Mouse (Mus musculus) adrenal gland, postnatal 4 days (tissue): Measurements from ENCODE around the gene Mvb12b. TPM values are rescaled to one million over a fixed set of nuclear protein-coding genes. Genes with fewer than 3 reads are reported as not detected.

Experiments
- DNase-seq, 2 experiments: peaks; one replicate each; pipeline ENCODE4 v3.0.0; 2021 to 2022; ENCODE audit warnings: low spot score in 2 of 2, mixed read lengths in 2 of 2
- total RNA-seq, 2 experiments: library from RNA; stranded (reverse); gene quantifications; 2 replicates each; pipeline ENCODE4 v1.2.3; 2021

Gene Mvb12b
- total RNA-seq, 2 experiments from 2014 or later, result 36.9 to 37.5 TPM

- no peak for DNase-seq
Measured at GRCm38 (mm10) chr2:33817663-33818346, 69.9 kb downstream of the Mvb12b start.

- DNase-seq, result no peak
Measured at GRCm38 (mm10) chr2:33817080-33817479, 70.7 kb downstream of the Mvb12b start.

- no peak for DNase-seq
Measured at GRCm38 (mm10) chr2:33814581-33814980, 73.2 kb downstream of the Mvb12b start.

GRCm38 (mm10) chr2:33813501-33814240, 74.1 kb downstream of the Mvb12b start:
- DNase-seq, result no peak

GRCm38 (mm10) chr2:33812980-33813379, 74.8 kb downstream of the Mvb12b start:
- no peak for DNase-seq

GRCm38 (mm10) chr2:33811349-33811890, 76.3 kb downstream of the Mvb12b start:
- DNase-seq, result no peak

- no peak for DNase-seq
Measured at GRCm38 (mm10) chr2:33809081-33809480, 78.7 kb downstream of the Mvb12b start.

GRCm38 (mm10) chr2:33808032-33808431, 79.7 kb downstream of the Mvb12b start:
- no peak for DNase-seq

GRCm38 (mm10) chr2:33805640-33806039, 82.1 kb downstream of the Mvb12b start:
- no peak for DNase-seq

GRCm38 (mm10) chr2:33803717-33804214, 84.0 kb downstream of the Mvb12b start:
- no peak for DNase-seq

GRCm38 (mm10) chr2:33803083-33803615, 84.6 kb downstream of the Mvb12b start:
- DNase-seq, result no peak

GRCm38 (mm10) chr2:33801760-33802159, 86.0 kb downstream of the Mvb12b start:
- DNase-seq, result no peak

GRCm38 (mm10) chr2:33801336-33801735, 86.4 kb downstream of the Mvb12b start:
- DNase-seq, result no peak

- no peak for DNase-seq
Measured at GRCm38 (mm10) chr2:33800221-33800620, 87.5 kb downstream of the Mvb12b start.

GRCm38 (mm10) chr2:33795716-33796472, 91.9 kb downstream of the Mvb12b start:
- no peak for DNase-seq

- DNase-seq, result no peak
Measured at GRCm38 (mm10) chr2:33795001-33795580, 92.7 kb downstream of the Mvb12b start.

GRCm38 (mm10) chr2:33794483-33794882, 93.3 kb downstream of the Mvb12b start:
- no peak for DNase-seq

GRCm38 (mm10) chr2:33790301-33790700, 97.4 kb downstream of the Mvb12b start:
- no peak for DNase-seq

GRCm38 (mm10) chr2:33789732-33790131, 98.0 kb downstream of the Mvb12b start:
- no peak for DNase-seq

GRCm38 (mm10) chr2:33789279-33789678, 98.5 kb downstream of the Mvb12b start:
- DNase-seq, result no peak

GRCm38 (mm10) chr2:33788851-33789250, 98.9 kb downstream of the Mvb12b start:
- DNase-seq, result no peak
